Mouse (Mus musculus) ES-E14 (cell line): ENCODE measurements around the gene Cdk15. TPM values are rescaled to one million over a fixed set of nuclear protein-coding genes. Genes with fewer than 3 reads are reported as not detected.

ENCODE experiments used
- DNase-seq: peaks from one replicate; pipeline ENCODE4 v3.0.0-alpha.2; 2013; ENCODE audit warnings: low read depth, low spot score
- H3K27ac ChIP-seq: 2 replicates; pipeline ENCODE4 v1.5.1; 2012; ENCODE audit warnings: low read depth, mild to moderate bottlenecking, low read length, moderate library complexity, mixed read lengths; ENCODE audit not compliant: poor library complexity, insufficient read depth, severe bottlenecking
- H3K36me3 ChIP-seq: 2 replicates; pipeline ENCODE4 v1.6.1; 2012; ENCODE audit warnings: mild to moderate bottlenecking, low read length, moderate library complexity, mixed read lengths; ENCODE audit not compliant: control insufficient read depth, poor library complexity, insufficient read depth, severe bottlenecking
- H3K4me1 ChIP-seq, 2 experiments: fragments of 150-350 bp in 1 of 2; sonication (generic) in 1 of 2; 2 replicates each; pipeline ENCODE4 v1.6.1; 2012; ENCODE audit warnings: low read length in 2 of 2, mild to moderate bottlenecking in 1 of 2, mixed read lengths in 1 of 2; ENCODE audit not compliant: control insufficient read depth in 2 of 2, insufficient read depth in 2 of 2, poor library complexity in 1 of 2
- H3K4me3 ChIP-seq, 2 experiments: fragments of 150-350 bp in 1 of 2; sonication (generic) in 1 of 2; 2 replicates each; pipeline ENCODE4 v1.5.1; 2012; ENCODE audit warnings: low read length in 2 of 2, low read depth in 1 of 2, mild to moderate bottlenecking in 1 of 2, mixed read lengths in 1 of 2; ENCODE audit not compliant: insufficient read depth in 1 of 2, poor library complexity in 1 of 2, severe bottlenecking in 1 of 2
- H3K9ac ChIP-seq: 2 replicates; pipeline ENCODE4 v1.6.1; 2012; ENCODE audit warnings: low read depth, mild to moderate bottlenecking, low read length, mixed read lengths; ENCODE audit not compliant: poor library complexity, insufficient read depth, severe bottlenecking
- H3K9me3 ChIP-seq: fragments of 150-350 bp; sonication (generic); 2 replicates; pipeline ENCODE4 v1.6.1; 2012; ENCODE audit warnings: low read depth, mild to moderate bottlenecking, low read length; ENCODE audit not compliant: control insufficient read depth, insufficient read depth
- CHD2 ChIP-seq: IDR thresholded peaks from 2 replicates; pipeline ENCODE4 v1.6.1; 2014; ENCODE audit warnings: mild to moderate bottlenecking, low read depth, low read length, inconsistent platforms
- HCFC1 ChIP-seq: IDR thresholded peaks from 2 replicates; pipeline ENCODE4 v1.6.1; 2012; ENCODE audit warnings: low read length, inconsistent platforms, borderline replicate concordance; ENCODE audit not compliant: insufficient read depth
- MAFK ChIP-seq: IDR thresholded peaks from 2 replicates; pipeline ENCODE4 v1.6.1; 2014; ENCODE audit warnings: mild to moderate bottlenecking, low read depth, low read length, inconsistent platforms; ENCODE audit not compliant: insufficient read depth
- ZC3H11A ChIP-seq: IDR thresholded peaks from 2 replicates; pipeline ENCODE4 v1.6.1; 2012; ENCODE audit warnings: low read depth, mild to moderate bottlenecking, inconsistent platforms, low read length, borderline replicate concordance
- ZNF384 ChIP-seq: IDR thresholded peaks from 2 replicates; pipeline ENCODE4 v1.6.1; 2012; ENCODE audit warnings: low read depth, low read length, inconsistent platforms
- in situ Hi-C, 2 experiments: fragments of 600-800 bp; cut with MboI; formaldehyde crosslinking; loops; one replicate each; pipeline ENCODE4 v1.15.1; 2025; ENCODE audit warnings: low sequenced_read_pairs in 2 of 2, inconsistent platforms in 1 of 2; ENCODE audit not compliant: unreplicated experiment in 2 of 2
- total RNA-seq: library from RNA; depleted of rRNA; stranded (reverse); fragments of 300-350 nt; gene quantifications from 2 replicates; pipeline ENCODE4 v1.2.3, GENCODE M21; 2012; rRNA removed

Gene Cdk15
- 0.32 and 0.58 TPM in 2 replicates for total RNA-seq

DNA sequence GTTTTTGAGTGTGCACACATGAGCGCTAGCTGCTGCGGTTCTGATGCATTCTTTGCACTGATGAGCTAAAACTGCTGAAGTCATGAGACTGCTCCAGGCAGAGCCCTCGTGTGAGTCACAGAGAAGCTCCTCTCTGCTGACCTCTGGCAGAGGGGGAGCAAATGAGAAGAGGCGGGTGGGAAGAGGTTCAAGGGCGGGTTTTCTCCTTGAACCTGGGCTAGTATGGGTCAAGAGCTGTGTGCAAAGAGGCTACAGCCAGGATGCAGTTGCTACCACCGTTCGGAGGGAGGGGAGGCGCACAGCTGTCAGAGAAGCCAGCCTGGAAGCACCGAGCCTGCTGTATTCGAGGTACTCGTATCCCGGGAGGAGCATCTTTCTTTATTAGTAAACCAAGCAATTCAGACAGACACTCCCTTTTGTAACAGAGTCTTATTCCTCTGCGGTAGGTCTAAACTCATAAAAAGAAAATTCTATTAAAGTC is at the start of gene Cdk15:
Gene Cdk15, plus strand, starts transcription at position 156 of the 481 bp plus-strand sequence.
- no peaks in the 10 kb centered on the region for H3K36me3 ChIP-seq
- peaks cover 0 to 9% of the 10 kb centered on the region in 2 experiments; a peak in 2 of 4 replicates for H3K4me1 ChIP-seq
- peak within 1 kb of the TSS in 1 of 2 experiments; percentile 11; a peak in 1 of 4 replicates for H3K4me3 ChIP-seq
- in situ Hi-C loops: loop anchor here in 1 of 2 experiments (25.0 kb wide), 1 partner anchor 356 kb away; no protein-coding TSS in a partner anchor
- no peaks in the 10 kb centered on the region for H3K9me3 ChIP-seq
- no peak within 1 kb of the TSS for H3K9ac ChIP-seq
- TF ChIP-seq ZC3H11A: no peak
- TF ChIP-seq MAFK: no peak
- peak; percentile 36 for DNase-seq
- H3K27ac ChIP-seq: no peak within 1 kb of the TSS; the same call in 1 of the 2 replicates

DNA sequence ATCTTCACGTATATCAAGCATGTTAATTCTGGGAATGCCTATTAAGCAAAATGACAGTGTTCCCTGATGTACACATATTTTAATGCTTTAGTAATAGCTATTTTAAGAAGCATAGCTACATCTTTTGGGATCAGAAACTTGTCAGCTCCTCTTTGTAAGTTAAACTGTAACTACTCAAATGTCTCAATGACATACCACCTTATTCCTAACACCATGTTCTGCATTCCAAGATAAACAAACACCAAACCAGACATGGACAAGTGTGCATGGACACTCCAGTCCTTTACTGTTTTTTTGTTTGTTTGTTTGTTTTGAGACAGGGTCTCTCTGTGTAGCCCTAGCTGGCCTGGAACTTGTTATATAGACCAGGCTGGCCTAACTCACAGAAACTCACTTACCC is 48.4 kb upstream of the Cdk15 start:
- Histone ChIP-seq H3K27ac (no peak overlapping the region), H3K4me1 (no peaks in the 10 kb centered on the region), H3K36me3 (peaks cover 16% of the 10 kb centered on the region; the same call in 1 of the 2 replicates), H3K4me3 (no peak overlapping the region), H3K9ac (no peak overlapping the region), H3K9me3 (no peaks in the 10 kb centered on the region)
- TF ChIP-seq ZC3H11A: no peak
- no peak for DNase-seq
- in situ Hi-C loops: no loop called here

DNA sequence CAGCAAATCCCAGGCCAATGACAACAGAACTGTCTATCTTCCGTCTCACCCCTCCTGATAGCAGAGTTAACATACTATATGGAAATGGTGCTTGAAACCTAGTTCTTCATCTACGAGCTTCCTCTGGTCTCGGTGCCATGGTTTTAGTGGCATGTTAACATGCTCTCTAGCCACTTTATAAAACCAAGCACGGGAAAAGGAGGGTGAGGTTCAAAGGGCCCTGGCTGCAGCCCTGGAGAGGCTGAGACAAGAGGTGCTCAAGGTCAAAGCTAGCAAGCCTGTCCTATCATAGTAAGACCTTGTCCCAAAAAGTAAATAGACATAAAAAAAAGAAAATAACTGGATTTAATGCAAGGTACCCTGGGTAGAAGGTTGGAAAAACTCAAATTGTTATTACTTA is 45.1 kb upstream of the Cdk15 start:
- DNase-seq: no peak

DNA sequence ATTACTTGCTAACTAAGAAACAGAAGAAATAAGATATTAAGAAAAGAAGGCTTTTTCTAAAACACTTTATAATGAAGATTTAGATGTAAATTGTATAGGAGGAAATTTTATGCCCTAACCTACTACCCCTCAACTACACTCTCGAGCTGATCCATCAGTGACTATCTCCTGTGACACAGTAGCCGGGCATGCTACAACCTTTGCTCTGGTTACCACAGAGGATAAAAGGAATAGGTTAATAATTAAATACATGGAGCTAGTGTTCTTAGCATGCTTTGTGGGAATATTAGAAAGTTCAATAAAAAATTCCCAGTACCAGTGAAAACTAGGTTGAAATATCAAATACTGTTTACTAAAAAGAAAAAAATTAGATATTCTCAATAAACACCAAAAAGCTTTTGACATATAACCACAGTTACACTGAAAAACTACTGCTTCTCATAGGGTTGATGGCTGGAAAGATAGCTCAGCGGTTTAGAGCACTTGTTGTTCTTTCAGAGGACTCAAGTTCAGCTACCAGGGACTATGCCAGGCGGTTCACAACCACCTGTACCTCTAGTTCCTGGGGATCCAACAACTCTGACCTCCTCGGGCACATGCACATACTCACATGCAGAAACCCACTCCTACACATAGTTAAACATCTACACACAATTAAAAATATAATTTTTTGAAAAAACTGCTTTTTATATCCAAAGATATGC is 44.5 kb upstream of the Cdk15 start:
- TF ChIP-seq ZNF384: no peak
- no peak for TF ChIP-seq HCFC1
- no peak for TF ChIP-seq CHD2
- no peak for TF ChIP-seq ZC3H11A
- no peak for TF ChIP-seq MAFK
- Histone ChIP-seq H3K9me3 (no peaks in the 10 kb centered on the region), H3K27ac (no peak overlapping the region), H3K36me3 (peaks cover 20% of the 10 kb centered on the region; the same call in 1 of the 2 replicates), H3K9ac (no peak overlapping the region), H3K4me1 (no peaks in the 10 kb centered on the region), H3K4me3 (no peak overlapping the region)
- DNase-seq: no peak
- in situ Hi-C loops: no loop called here

More for the DNA sequence above, 45.1 kb upstream of the Cdk15 start:
- no peaks in the 10 kb centered on the region for H3K9me3 ChIP-seq
- H3K9ac ChIP-seq: no peak overlapping the region
- TF ChIP-seq MAFK: no peak
- no peak for TF ChIP-seq CHD2
- TF ChIP-seq ZNF384: no peak
- TF ChIP-seq HCFC1: no peak
- no peak for TF ChIP-seq ZC3H11A
- H3K4me3 ChIP-seq: no peak overlapping the region
- no peak overlapping the region for H3K27ac ChIP-seq
- H3K36me3 ChIP-seq: peaks cover 22% of the 10 kb centered on the region; the same call in 1 of the 2 replicates
- in situ Hi-C loops: no loop called here
- H3K4me1 ChIP-seq: no peaks in the 10 kb centered on the region
